Mouse (Mus musculus) hindbrain, embryonic 14.5 days (tissue): ENCODE measurements around the gene Hfm1. TPM values are rescaled to one million over a fixed set of nuclear protein-coding genes. Genes with fewer than 3 reads are reported as not detected.

Experiments
- ATAC-seq: fragments of 200-750 bp; cut with Nextera tagmentation; 2 replicates; pipeline ENCODE4 v1.8.0; 2017; ENCODE audit warnings: moderate number of reproducible peaks, mild to moderate bottlenecking, moderate TSS enrichment, moderate library complexity; ENCODE audit not compliant: low FRiP score
- DNase-seq: peaks from one replicate; pipeline ENCODE4 v3.0.0-alpha.2; 2015; ENCODE audit warnings: low spot score
- H3K27ac ChIP-seq: fragments of 300-500 bp; sonication (generic); 2 replicates; pipeline ENCODE4 v1.5.1; 2014; ENCODE audit warnings: mild to moderate bottlenecking, moderate library complexity
- H3K27me3 ChIP-seq: fragments of 300-500 bp; sonication (generic); 2 replicates; pipeline ENCODE4 v1.6.1; 2014; ENCODE audit warnings: mild to moderate bottlenecking, low read length, mixed read lengths; ENCODE audit not compliant: control insufficient read depth, insufficient read depth
- H3K36me3 ChIP-seq: fragments of 300-500 bp; sonication (generic); replicated peaks from 2 replicates; pipeline ENCODE4 v1.6.1; 2014; ENCODE audit not compliant: control insufficient read depth, insufficient read depth
- H3K4me1 ChIP-seq: fragments of 300-500 bp; sonication (generic); replicated peaks from 2 replicates; pipeline ENCODE4 v1.6.1; 2014; ENCODE audit warnings: antibody characterized with exemption, low read length, mixed read lengths; ENCODE audit not compliant: control insufficient read depth, insufficient read depth
- H3K4me2 ChIP-seq: fragments of 300-500 bp; sonication (generic); replicated peaks from 2 replicates; pipeline ENCODE4 v1.6.1; 2014; ENCODE audit warnings: mild to moderate bottlenecking, moderate library complexity
- H3K4me3 ChIP-seq: fragments of 300-500 bp; sonication (generic); replicated peaks from 2 replicates; pipeline ENCODE4 v1.5.1; 2014; ENCODE audit warnings: mild to moderate bottlenecking, low read length
- H3K9ac ChIP-seq: fragments of 300-500 bp; sonication (generic); 2 replicates; pipeline ENCODE4 v1.6.1; 2014
- H3K9me3 ChIP-seq: fragments of 300-500 bp; sonication (generic); 2 replicates; pipeline ENCODE4 v1.6.1; 2016; ENCODE audit warnings: low read length; ENCODE audit not compliant: control insufficient read depth
- WGBS: fragments of 180-500 bp; shearing (Covaris S2); extraction: QIAGEN DNeasy Blood & Tissue Kit; methylation state at CpG from one replicate; pipeline ENCODE4 v1.1.7; 2014; 5-methylcytosine and 5-hydroxymethylcytosine counted together
- microRNA-seq: library from miRNA; unstranded; fragments of <30 nt; microRNA quantifications from one replicate; pipeline ENCODE4, GENCODE M21; 2016
- polyA plus RNA-seq: library from polyadenylated mRNA; unstranded; fragments of >200 nt; fragmentation: Nextera tagmentation; extraction: Ambion mirVana; gene quantifications from 2 replicates; pipeline ENCODE4 v1.2.1, GENCODE M21; 2014

The Hfm1 gene
- polyA plus RNA-seq, 1 experiment from 2014 or later: 7.0 TPM

DNA sequence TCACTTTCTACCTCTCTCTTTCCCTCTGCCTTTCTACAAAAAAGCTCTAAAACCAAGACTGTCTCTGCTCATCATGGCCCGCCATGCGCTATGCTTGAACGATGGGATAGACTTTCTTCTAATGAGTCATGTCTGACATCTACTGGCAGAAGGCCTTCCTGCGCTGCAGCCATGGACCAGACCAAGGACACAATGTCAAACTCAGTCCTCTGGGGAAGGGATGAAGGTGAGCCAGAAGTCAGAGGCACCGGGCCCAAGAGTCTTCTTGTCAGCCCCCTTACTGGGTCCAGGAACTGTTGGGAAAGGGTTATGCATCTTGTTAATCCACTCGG lies 134.9 kb downstream of the Hfm1 start:
- Histone ChIP-seq H3K4me2 (no peak overlapping the region), H3K36me3 (no peaks in the 10 kb centered on the region), H3K9me3 (no peaks in the 10 kb centered on the region), H3K27me3 (no peaks in the 10 kb centered on the region), H3K4me1 (no peaks in the 10 kb centered on the region), H3K27ac (no peak overlapping the region), H3K9ac (no peak overlapping the region), H3K4me3 (no peak overlapping the region)
- DNase-seq (peak; percentile 73), ATAC-seq (peak; percentile 61; the same call in 1 of the 2 replicates)
- 14% methylated on average over 6 of the region's 6 CpGs for WGBS

DNA sequence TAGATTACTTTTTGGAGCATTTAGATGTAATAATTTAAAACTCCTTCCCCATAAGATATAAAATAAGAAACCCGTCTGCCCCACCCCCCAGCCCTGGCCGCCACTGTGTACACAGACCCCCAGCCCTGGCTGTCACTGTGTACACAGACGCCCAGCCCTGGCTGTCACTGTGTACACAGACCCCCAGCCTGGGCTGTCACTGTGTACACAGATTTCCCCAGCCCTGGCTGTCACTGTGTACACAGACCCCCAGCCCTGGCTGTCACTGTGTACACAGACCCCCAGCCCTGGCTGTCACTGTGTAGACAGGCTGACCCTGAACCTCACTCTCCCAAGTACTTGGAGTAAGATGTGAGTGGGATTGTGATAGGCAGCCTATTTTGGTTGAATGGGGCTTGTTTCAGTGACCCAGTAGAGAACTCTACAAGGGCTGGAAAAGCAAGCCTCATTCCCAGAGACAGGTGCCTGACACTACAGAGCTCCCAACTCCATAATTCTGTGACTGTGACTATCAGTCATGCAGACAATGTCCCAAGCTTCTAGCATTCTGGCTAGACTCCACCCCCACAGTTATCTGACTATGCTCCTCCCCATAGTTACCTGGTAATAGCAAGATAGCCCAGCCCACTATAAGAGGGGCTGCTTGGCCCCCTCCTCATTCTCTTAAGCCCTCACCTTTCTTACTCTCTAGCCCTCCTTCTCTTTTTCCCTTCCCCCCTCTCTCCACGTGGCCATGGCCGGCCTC lies 135.5 kb downstream of the Hfm1 start:
- no peak overlapping the region for H3K9ac ChIP-seq
- H3K4me1 ChIP-seq: no peaks in the 10 kb centered on the region
- no peaks in the 10 kb centered on the region for H3K9me3 ChIP-seq
- H3K27ac ChIP-seq: no peak overlapping the region
- WGBS: 44% methylated on average over 5 of the region's 5 CpGs
- ATAC-seq: peak; percentile 21; the same call in 1 of the 2 replicates
- no peak overlapping the region for H3K4me3 ChIP-seq
- no peak overlapping the region for H3K4me2 ChIP-seq
- DNase-seq: no peak
- no peaks in the 10 kb centered on the region for H3K36me3 ChIP-seq
- no peaks in the 10 kb centered on the region for H3K27me3 ChIP-seq

Small RNA genes within 50 kb of the gene (microRNA-seq; reads per million reads assigned to microRNA genes)
- not detected for gene Gm27527

Other genes with a start within 250 kb of the Hfm1 start
- 88.8 and 104 TPM in 2 replicates for gene Zfp644, start 229.0 kb downstream of the Hfm1 start, polyA plus RNA-seq
- gene Cdc7, start 38.0 kb upstream of the Hfm1 start, polyA plus RNA-seq: 39.3 and 46.1 TPM in 2 replicates